Mouse (Mus musculus) kidney, embryonic 15.5 days (tissue): ENCODE measurements at regions not wholly inside any gene's neighbourhood (a gene's known extent, or its start where the extent isn't known, plus 50 kb on each side); places are given as distances from the start of the nearest gene placed in this dataset.

Experiments
- ATAC-seq: fragments of 200-750 bp; cut with Nextera tagmentation; replicated peaks from 2 replicates; pipeline ENCODE4 v1.8.0; 2017; ENCODE audit warnings: moderate TSS enrichment; ENCODE audit not compliant: low FRiP score
- H3K27ac ChIP-seq: fragments of 300-500 bp; sonication (generic); 2 replicates; pipeline ENCODE4 v1.5.1; 2015; ENCODE audit warnings: mild to moderate bottlenecking, inconsistent platforms
- H3K27me3 ChIP-seq: fragments of 300-500 bp; sonication (generic); 2 replicates; pipeline ENCODE4 v1.6.1; 2015; ENCODE audit warnings: inconsistent platforms
- H3K36me3 ChIP-seq: fragments of 300-500 bp; sonication (generic); 2 replicates; pipeline ENCODE4 v1.6.1; 2015; ENCODE audit warnings: inconsistent platforms
- H3K4me1 ChIP-seq: fragments of 300-500 bp; sonication (generic); 2 replicates; pipeline ENCODE4 v1.6.1; 2015; ENCODE audit warnings: inconsistent platforms
- H3K4me2 ChIP-seq: fragments of 300-500 bp; sonication (generic); 2 replicates; pipeline ENCODE4 v1.6.1; 2015; ENCODE audit warnings: moderate library complexity, mild to moderate bottlenecking, inconsistent platforms
- H3K4me3 ChIP-seq: fragments of 300-500 bp; sonication (generic); replicated peaks from 2 replicates; pipeline ENCODE4 v1.5.1; 2015; ENCODE audit warnings: mild to moderate bottlenecking, inconsistent platforms
- H3K9ac ChIP-seq: fragments of 300-500 bp; sonication (generic); 2 replicates; pipeline ENCODE4 v1.6.1; 2015; ENCODE audit warnings: mild to moderate bottlenecking, inconsistent platforms
- H3K9me3 ChIP-seq: fragments of 300-500 bp; sonication (generic); replicated peaks from 2 replicates; pipeline ENCODE4 v1.6.1; 2016; ENCODE audit warnings: inconsistent platforms
- whole genome bisulfite sequencing: fragments of 180-500 bp; shearing (Covaris S2); methylation state at CpG from one replicate; pipeline ENCODE4 v1.1.7; 2015; ENCODE audit warnings: mixed read lengths; 5-methylcytosine and 5-hydroxymethylcytosine counted together

- H3K4me1 ChIP-seq: no peaks in the 10 kb centered on the region
- WGBS: 48% methylated on average over 6 of the region's 6 CpGs
- H3K4me2 ChIP-seq: no peak overlapping the region
- H3K9me3 ChIP-seq: no peaks in the 10 kb centered on the region
- ATAC-seq: no peak; the same call in 1 of the 2 replicates
- no peaks in the 10 kb centered on the region for H3K36me3 ChIP-seq
- no peak overlapping the region for H3K9ac ChIP-seq
- no peak overlapping the region for H3K27ac ChIP-seq
- H3K4me3 ChIP-seq: no peak overlapping the region
- no peaks in the 10 kb centered on the region for H3K27me3 ChIP-seq
Observed at GRCm38 (mm10) chr17:15970481-15971350, 139.9 kb upstream of the Rgmb start.

- Histone ChIP-seq H3K4me2 (no peak overlapping the region), H3K9me3 (no peaks in the 10 kb centered on the region), H3K27me3 (no peaks in the 10 kb centered on the region), H3K4me1 (no peaks in the 10 kb centered on the region), H3K9ac (no peak overlapping the region), H3K4me3 (no peak overlapping the region), H3K36me3 (no peaks in the 10 kb centered on the region), H3K27ac (no peak overlapping the region)
- 84% methylated on average over 5 of the region's 5 CpGs for WGBS
- ATAC-seq: no peak
Observed at GRCm38 (mm10) chr17:15968331-15968730, 137.5 kb upstream of the Rgmb start.

GRCm38 (mm10) chr17:15955656-15956055, 124.8 kb upstream of the Rgmb start:
- no peak overlapping the region for H3K27ac ChIP-seq
- no peak overlapping the region for H3K9ac ChIP-seq
- H3K9me3 ChIP-seq: no peaks in the 10 kb centered on the region
- H3K27me3 ChIP-seq: no peaks in the 10 kb centered on the region
- no peak overlapping the region for H3K4me2 ChIP-seq
- H3K4me3 ChIP-seq: no peak overlapping the region
- 52% methylated on average over 2 of the region's 2 CpGs for WGBS
- ATAC-seq: no peak
- no peaks in the 10 kb centered on the region for H3K36me3 ChIP-seq
- H3K4me1 ChIP-seq: no peaks in the 10 kb centered on the region

GRCm38 (mm10) chr17:15951641-15952040, 120.8 kb upstream of the Rgmb start:
- Histone ChIP-seq H3K9me3 (no peaks in the 10 kb centered on the region), H3K27ac (no peak overlapping the region), H3K4me2 (no peak overlapping the region), H3K27me3 (no peaks in the 10 kb centered on the region), H3K36me3 (no peaks in the 10 kb centered on the region), H3K9ac (no peak overlapping the region), H3K4me1 (no peaks in the 10 kb centered on the region), H3K4me3 (no peak overlapping the region)
- ATAC-seq: no peak
- 84% methylated on average over 3 of the region's 3 CpGs for WGBS

- Histone ChIP-seq H3K4me2 (no peak overlapping the region), H3K36me3 (no peaks in the 10 kb centered on the region), H3K4me1 (no peaks in the 10 kb centered on the region), H3K27ac (no peak overlapping the region), H3K9ac (no peak overlapping the region), H3K4me3 (no peak overlapping the region), H3K27me3 (no peaks in the 10 kb centered on the region), H3K9me3 (no peaks in the 10 kb centered on the region)
- ATAC-seq: no peak
- WGBS: 72% methylated on average over 6 of the region's 6 CpGs
Observed at GRCm38 (mm10) chr17:15949753-15950152, 118.9 kb upstream of the Rgmb start.

GRCm38 (mm10) chr17:15942378-15942777, 111.5 kb upstream of the Rgmb start:
- Histone ChIP-seq H3K4me1 (no peaks in the 10 kb centered on the region), H3K27me3 (no peaks in the 10 kb centered on the region), H3K9ac (no peak overlapping the region), H3K36me3 (no peaks in the 10 kb centered on the region), H3K9me3 (no peaks in the 10 kb centered on the region), H3K4me3 (no peak overlapping the region), H3K4me2 (no peak overlapping the region), H3K27ac (no peak overlapping the region)
- no peak for ATAC-seq
- WGBS: 79% methylated on average over 4 of the region's 4 CpGs

GRCm38 (mm10) chr17:15918609-15919008, 87.8 kb upstream of the Rgmb start:
- 22% methylated on average over 4 of the region's 4 CpGs for WGBS
- peak; percentile 97 for ATAC-seq
- Histone ChIP-seq H3K9ac (no peak overlapping the region), H3K36me3 (no peaks in the 10 kb centered on the region), H3K9me3 (no peaks in the 10 kb centered on the region), H3K27me3 (no peaks in the 10 kb centered on the region), H3K27ac (no peak overlapping the region), H3K4me3 (no peak overlapping the region), H3K4me1 (peaks cover 7% of the 10 kb centered on the region; the same call in 1 of the 2 replicates), H3K4me2 (no peak overlapping the region)

GRCm38 (mm10) chr17:15898689-15899419, 68.0 kb upstream of the Rgmb start:
- H3K4me1 ChIP-seq: no peaks in the 10 kb centered on the region
- ATAC-seq: no peak
- no peak overlapping the region for H3K27ac ChIP-seq
- H3K27me3 ChIP-seq: no peaks in the 10 kb centered on the region
- H3K36me3 ChIP-seq: no peaks in the 10 kb centered on the region
- H3K9me3 ChIP-seq: no peaks in the 10 kb centered on the region
- no peak overlapping the region for H3K4me2 ChIP-seq
- no peak overlapping the region for H3K9ac ChIP-seq
- 77% methylated on average over 7 of the region's 7 CpGs for WGBS
- H3K4me3 ChIP-seq: no peak overlapping the region

GRCm38 (mm10) chr17:15895968-15896367, 65.1 kb upstream of the Rgmb start:
- Histone ChIP-seq H3K4me1 (no peaks in the 10 kb centered on the region), H3K4me2 (no peak overlapping the region), H3K36me3 (no peaks in the 10 kb centered on the region), H3K9ac (no peak overlapping the region), H3K9me3 (no peaks in the 10 kb centered on the region), H3K27ac (no peak overlapping the region), H3K27me3 (no peaks in the 10 kb centered on the region), H3K4me3 (no peak overlapping the region)
- peak; percentile 96 for ATAC-seq
- WGBS: 35% methylated on average over 3 of the region's 3 CpGs

GRCm38 (mm10) chr17:15891896-15892675, 61.2 kb upstream of the Rgmb start:
- WGBS: 66% methylated on average over 4 of the region's 4 CpGs
- ATAC-seq: no peak
- H3K9ac ChIP-seq: no peak overlapping the region
- no peak overlapping the region for H3K27ac ChIP-seq
- H3K4me2 ChIP-seq: no peak overlapping the region
- H3K36me3 ChIP-seq: no peaks in the 10 kb centered on the region
- no peak overlapping the region for H3K4me3 ChIP-seq
- no peaks in the 10 kb centered on the region for H3K4me1 ChIP-seq
- no peaks in the 10 kb centered on the region for H3K9me3 ChIP-seq
- H3K27me3 ChIP-seq: no peaks in the 10 kb centered on the region

GRCm38 (mm10) chr17:15890595-15891140, 59.8 kb upstream of the Rgmb start:
- no peaks in the 10 kb centered on the region for H3K4me1 ChIP-seq
- no peaks in the 10 kb centered on the region for H3K36me3 ChIP-seq
- no peaks in the 10 kb centered on the region for H3K9me3 ChIP-seq
- 85% methylated on average over 4 of the region's 4 CpGs for WGBS
- no peaks in the 10 kb centered on the region for H3K27me3 ChIP-seq
- peak overlapping the region; percentile 59 for H3K27ac ChIP-seq
- no peak overlapping the region for H3K9ac ChIP-seq
- ATAC-seq: peak; percentile 62; the same call in 1 of the 2 replicates
- H3K4me3 ChIP-seq: no peak overlapping the region
- no peak overlapping the region for H3K4me2 ChIP-seq
